Mouse (Mus musculus): ENCODE measurements at regions not wholly inside any gene's neighbourhood (a gene's known extent, or its start where the extent isn't known, plus 50 kb on each side); places are given as distances from the start of the nearest gene placed in this dataset.

DNA sequence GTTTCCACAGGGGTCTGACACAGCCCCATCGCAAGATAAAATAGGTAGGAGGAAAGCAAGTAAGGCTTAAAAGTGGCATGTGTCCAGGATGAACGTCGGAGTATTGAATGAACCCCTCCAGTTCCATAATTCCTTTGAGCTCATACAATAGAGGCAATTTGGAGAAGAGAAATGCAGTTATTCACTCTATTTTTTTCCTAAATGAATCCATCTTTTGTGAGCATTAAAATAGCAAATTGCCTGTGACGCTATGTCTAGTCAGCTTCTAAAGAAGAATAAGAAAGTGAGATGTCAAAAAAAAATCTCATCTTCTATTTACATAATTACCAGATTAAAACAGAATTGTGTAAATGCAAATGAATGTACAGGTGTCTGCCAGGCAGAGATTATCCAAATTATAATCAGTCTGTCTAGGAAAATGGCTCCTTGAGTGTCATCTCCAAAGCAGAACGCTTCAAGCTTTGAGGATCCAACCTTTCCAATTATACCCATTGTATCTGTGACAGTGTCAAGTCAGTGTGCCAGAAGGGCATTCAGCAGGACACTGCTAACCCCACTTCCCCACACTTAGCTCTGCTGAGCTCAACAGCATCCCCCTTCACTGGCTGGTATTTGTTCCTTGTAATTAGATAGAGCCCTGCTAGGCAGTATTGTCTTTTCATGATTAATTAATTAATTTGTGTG is 567.2 kb upstream of the Sox11 start:
- TF ChIP-seq CTCF (IDR thresholded peaks at IDR 0.05; ENCODE audit: extremely low read depth, insufficient read length, insufficient replicate concordance, low read depth, low read length) (no peak), POLR2A (IDR thresholded peaks at IDR 0.05; ENCODE audit: low read depth, low read length) (no peak)

All from small intestine, adult 2 months (tissue).